Mouse (Mus musculus) limb, embryonic 14.5 days (tissue): ENCODE data around the gene Wif1. TPM values are rescaled to one million over a fixed set of nuclear protein-coding genes. Genes with fewer than 3 reads are reported as not detected.

ENCODE experiments used
- ATAC-seq: fragments of 200-750 bp; cut with Nextera tagmentation; 2 replicates; pipeline ENCODE4 v1.8.0; 2017; ENCODE audit warnings: low read depth, moderate number of reproducible peaks, moderate TSS enrichment; ENCODE audit not compliant: low FRiP score
- DNase-seq: peaks from one replicate; pipeline ENCODE4 v3.0.0-alpha.2; 2015; ENCODE audit warnings: low spot score
- H3K27ac ChIP-seq: fragments of 300-500 bp; sonication (generic); replicated peaks from 2 replicates; pipeline ENCODE4 v1.5.1; 2014; ENCODE audit warnings: low read depth, mild to moderate bottlenecking, low read length, moderate library complexity, mixed read lengths
- H3K27me3 ChIP-seq: fragments of 300-500 bp; sonication (generic); 2 replicates; pipeline ENCODE4 v1.6.1; 2014; ENCODE audit warnings: low read length, mixed read lengths; ENCODE audit not compliant: control insufficient read depth, insufficient read depth
- H3K36me3 ChIP-seq: fragments of 300-500 bp; sonication (generic); 2 replicates; pipeline ENCODE4 v1.6.1; 2014; ENCODE audit warnings: mild to moderate bottlenecking, low read length, moderate library complexity, mixed read lengths; ENCODE audit not compliant: control insufficient read depth, insufficient read depth
- H3K4me1 ChIP-seq: fragments of 300-500 bp; sonication (generic); 2 replicates; pipeline ENCODE4 v1.6.1; 2014; ENCODE audit warnings: antibody characterized with exemption, low read length, mixed read lengths; ENCODE audit not compliant: control insufficient read depth, insufficient read depth
- H3K4me2 ChIP-seq: fragments of 300-500 bp; sonication (generic); replicated peaks from 2 replicates; pipeline ENCODE4 v1.6.1; 2014; ENCODE audit warnings: low read depth, mild to moderate bottlenecking, low read length, moderate library complexity; ENCODE audit not compliant: severe bottlenecking
- H3K4me3 ChIP-seq: fragments of 300-500 bp; sonication (generic); replicated peaks from 2 replicates; pipeline ENCODE4 v1.5.1; 2014; ENCODE audit warnings: low read length
- H3K9ac ChIP-seq: fragments of 300-500 bp; sonication (generic); 2 replicates; pipeline ENCODE4 v1.6.1; 2014; ENCODE audit warnings: mild to moderate bottlenecking, low read depth, low read length, moderate library complexity; ENCODE audit not compliant: severe bottlenecking
- H3K9me3 ChIP-seq: fragments of 300-500 bp; sonication (generic); 2 replicates; pipeline ENCODE4 v1.6.1; 2016; ENCODE audit warnings: low read length; ENCODE audit not compliant: control insufficient read depth
- POLR2A ChIP-seq: fragments of 200-500 bp; IDR thresholded peaks from 2 replicates; pipeline ENCODE4 v1.8.0; 2012; ENCODE audit warnings: inconsistent platforms, mild to moderate bottlenecking, moderate library complexity, borderline replicate concordance; ENCODE audit not compliant: insufficient read depth, insufficient read length; ENCODE audit errors: extremely low read depth
- WGBS: fragments of 180-500 bp; shearing (Covaris S2); extraction: QIAGEN DNeasy Blood & Tissue Kit; methylation state at CpG from one replicate; pipeline ENCODE4 v1.1.7; 2014; 5-methylcytosine and 5-hydroxymethylcytosine counted together
- polyA plus RNA-seq, 2 experiments: library from polyadenylated mRNA; depleted of rRNA in 1 of 2; stranded (reverse) in 1 of 2; unstranded in 1 of 2; fragments of >200 nt; fragmentation: Nextera tagmentation in 1 of 2; extraction: Ambion mirVana in 1 of 2; gene quantifications; 2 replicates each; pipeline versions ENCODE4 v1.2.1 to v1.2.3; 2012 to 2014

Gene Wif1
- polyA plus RNA-seq, 2 experiments: 54.3 to 75.1 TPM

- Histone ChIP-seq H3K9ac (no peak overlapping the region), H3K4me2 (no peak overlapping the region), H3K27ac (no peak overlapping the region), H3K4me1 (no peaks in the 10 kb centered on the region), H3K27me3 (no peaks in the 10 kb centered on the region), H3K9me3 (no peaks in the 10 kb centered on the region), H3K4me3 (no peak overlapping the region), H3K36me3 (no peaks in the 10 kb centered on the region)
- DNase-seq (no peak), ATAC-seq (no peak)
- WGBS: 45% methylated on average over 5 of the region's 5 CpGs
- TF ChIP-seq POLR2A: no peak
Measured at GRCm38 (mm10) chr10:121022951-121023350, 10.8 kb upstream of the Wif1 start.

GRCm38 (mm10) chr10:121031802-121032201 is 2.0 kb upstream of the Wif1 start:
- Histone ChIP-seq H3K4me1 (peaks cover 12% of the 10 kb centered on the region; the same call in 1 of the 2 replicates), H3K4me3 (no peak overlapping the region), H3K27me3 (no peaks in the 10 kb centered on the region), H3K4me2 (no peak overlapping the region), H3K9ac (no peak overlapping the region), H3K9me3 (no peaks in the 10 kb centered on the region), H3K27ac (no peak overlapping the region), H3K36me3 (no peaks in the 10 kb centered on the region)
- DNase-seq (peak; percentile 78), ATAC-seq (no peak)
- 10% methylated on average over 7 of the region's 7 CpGs for WGBS
- no peak for TF ChIP-seq POLR2A

- Histone ChIP-seq H3K36me3 (no peaks in the 10 kb centered on the region), H3K27me3 (no peaks in the 10 kb centered on the region), H3K4me2 (peak overlapping the region; percentile 91), H3K9me3 (no peaks in the 10 kb centered on the region), H3K27ac (0 out of 2 replicates have a peak overlapping the region, but pooled peaks have one; percentile 61), H3K4me1 (peaks cover 12% of the 10 kb centered on the region; the same call in 1 of the 2 replicates), H3K9ac (peak overlapping the region; percentile 29; the same call in 1 of the 2 replicates), H3K4me3 (peak overlapping the region; percentile 53)
- TF ChIP-seq POLR2A: no peak
- WGBS: under 1% methylated on average over 25 of the region's 25 CpGs
- DNase-seq (peak; percentile 86), ATAC-seq (peak; percentile 82)
Measured at GRCm38 (mm10) chr10:121033128-121033791, 500 bp upstream of the Wif1 start.

GRCm38 (mm10) chr10:121034569-121034947 is 798 bp downstream of the Wif1 start:
- Histone ChIP-seq H3K27ac (peak overlapping the region; percentile 61), H3K9me3 (no peaks in the 10 kb centered on the region), H3K4me3 (peak overlapping the region; percentile 53), H3K9ac (peak overlapping the region; percentile 50), H3K36me3 (no peaks in the 10 kb centered on the region), H3K27me3 (no peaks in the 10 kb centered on the region), H3K4me2 (peak overlapping the region; percentile 91), H3K4me1 (peaks cover 14% of the 10 kb centered on the region; the same call in 1 of the 2 replicates)
- TF ChIP-seq POLR2A: no peak
- WGBS: 8% methylated on average over 5 of the region's 5 CpGs
- DNase-seq (peak; percentile 31), ATAC-seq (no peak)

- H3K4me1 ChIP-seq: peaks cover 24% of the 10 kb centered on the region
- no peak for TF ChIP-seq POLR2A
- ATAC-seq (no peak), DNase-seq (peak; percentile 56)
- no peak overlapping the region for H3K9ac ChIP-seq
- no peak overlapping the region for H3K27ac ChIP-seq
- H3K36me3 ChIP-seq: no peaks in the 10 kb centered on the region
- H3K4me2 ChIP-seq: no peak overlapping the region
- no peak overlapping the region for H3K4me3 ChIP-seq
- 48% methylated on average over 4 of the region's 4 CpGs for WGBS
- no peaks in the 10 kb centered on the region for H3K27me3 ChIP-seq
- H3K9me3 ChIP-seq: no peaks in the 10 kb centered on the region
Measured at GRCm38 (mm10) chr10:121038556-121039284, 5.0 kb downstream of the Wif1 start.
